Mouse (Mus musculus) midbrain, embryonic 15.5 days (tissue): ENCODE measurements at regions not wholly inside any gene's neighbourhood (a gene's known extent, or its start where the extent isn't known, plus 50 kb on each side); places are given as distances from the start of the nearest gene placed in this dataset.
"Not testable (repeated sequence)": the region's sequence is repeated elsewhere in the genome, so short reads cannot be mapped to it uniquely, and the experiment has no call there.

Experiments
- ATAC-seq: fragments of 200-750 bp; cut with Nextera tagmentation; replicated peaks from 2 replicates; pipeline ENCODE4 v1.8.0; 2017; ENCODE audit warnings: moderate TSS enrichment
- H3K27ac ChIP-seq: fragments of 300-500 bp; sonication (generic); 2 replicates; pipeline ENCODE4 v1.5.1; 2015; ENCODE audit warnings: mild to moderate bottlenecking, inconsistent platforms
- H3K27me3 ChIP-seq: fragments of 300-500 bp; sonication (generic); replicated peaks from 2 replicates; pipeline ENCODE4 v1.6.1; 2015; ENCODE audit warnings: inconsistent platforms
- H3K36me3 ChIP-seq: fragments of 300-500 bp; sonication (generic); replicated peaks from 2 replicates; pipeline ENCODE4 v1.6.1; 2015; ENCODE audit warnings: inconsistent platforms
- H3K4me1 ChIP-seq: fragments of 300-500 bp; sonication (generic); 2 replicates; pipeline ENCODE4 v1.6.1; 2015; ENCODE audit warnings: inconsistent platforms
- H3K4me2 ChIP-seq: fragments of 300-500 bp; sonication (generic); 2 replicates; pipeline ENCODE4 v1.6.1; 2015; ENCODE audit warnings: inconsistent platforms, mild to moderate bottlenecking, moderate library complexity
- H3K4me3 ChIP-seq: fragments of 300-500 bp; sonication (generic); 2 replicates; pipeline ENCODE4 v1.5.1; 2015; ENCODE audit warnings: mild to moderate bottlenecking, inconsistent platforms
- H3K9ac ChIP-seq: fragments of 300-500 bp; sonication (generic); 2 replicates; pipeline ENCODE4 v1.6.1; 2015; ENCODE audit warnings: mild to moderate bottlenecking, inconsistent platforms
- H3K9me3 ChIP-seq: fragments of 300-500 bp; sonication (generic); 2 replicates; pipeline ENCODE4 v1.6.1; 2016; ENCODE audit warnings: inconsistent platforms
- WGBS: fragments of 180-500 bp; shearing (Covaris S2); methylation state at CpG from one replicate; pipeline ENCODE4 v1.1.7; 2015; ENCODE audit warnings: mixed read lengths; 5-methylcytosine and 5-hydroxymethylcytosine counted together

GRCm38 (mm10) chr14:86294606-86295005 lies 846.4 kb downstream of the Diaph3 start:
- not testable (repeated sequence) for ATAC-seq, H3K27me3 ChIP-seq, H3K4me3 ChIP-seq, H3K27ac ChIP-seq, H3K4me2 ChIP-seq, H3K36me3 ChIP-seq, H3K4me1 ChIP-seq, H3K9ac ChIP-seq, H3K9me3 ChIP-seq
- 91% methylated on average over 5 of the region's 5 CpGs for WGBS

- Histone ChIP-seq H3K9me3 (no peaks in the 10 kb centered on the region), H3K27me3 (no peaks in the 10 kb centered on the region), H3K4me3 (no peak overlapping the region), H3K4me1 (no peaks in the 10 kb centered on the region), H3K9ac (no peak overlapping the region), H3K27ac (no peak overlapping the region), H3K36me3 (no peaks in the 10 kb centered on the region), H3K4me2 (no peak overlapping the region)
- WGBS, result 88% methylated on average over 1 of the region's 1 CpGs
- ATAC-seq, result no peak
These were observed 847.2 kb downstream of the Diaph3 start for GRCm38 (mm10) chr14:86293804-86294203.

GRCm38 (mm10) chr14:86293371-86293770 lies 847.7 kb downstream of the Diaph3 start:
- Histone ChIP-seq H3K4me1 (no peaks in the 10 kb centered on the region), H3K36me3 (no peaks in the 10 kb centered on the region), H3K4me2 (no peak overlapping the region), H3K27me3 (no peaks in the 10 kb centered on the region), H3K27ac (no peak overlapping the region), H3K9me3 (no peaks in the 10 kb centered on the region), H3K4me3 (no peak overlapping the region), H3K9ac (no peak overlapping the region)
- WGBS, result 67% methylated on average over 3 of the region's 3 CpGs
- ATAC-seq, result no peak

GRCm38 (mm10) chr14:86290556-86290955 lies 850.5 kb downstream of the Diaph3 start:
- Histone ChIP-seq H3K9ac (no peak overlapping the region), H3K4me3 (no peak overlapping the region), H3K9me3 (no peaks in the 10 kb centered on the region), H3K4me1 (no peaks in the 10 kb centered on the region), H3K4me2 (no peak overlapping the region), H3K27ac (no peak overlapping the region), H3K36me3 (no peaks in the 10 kb centered on the region), H3K27me3 (no peaks in the 10 kb centered on the region)
- no peak for ATAC-seq
- 91% methylated on average over 3 of the region's 3 CpGs for WGBS

DNA sequence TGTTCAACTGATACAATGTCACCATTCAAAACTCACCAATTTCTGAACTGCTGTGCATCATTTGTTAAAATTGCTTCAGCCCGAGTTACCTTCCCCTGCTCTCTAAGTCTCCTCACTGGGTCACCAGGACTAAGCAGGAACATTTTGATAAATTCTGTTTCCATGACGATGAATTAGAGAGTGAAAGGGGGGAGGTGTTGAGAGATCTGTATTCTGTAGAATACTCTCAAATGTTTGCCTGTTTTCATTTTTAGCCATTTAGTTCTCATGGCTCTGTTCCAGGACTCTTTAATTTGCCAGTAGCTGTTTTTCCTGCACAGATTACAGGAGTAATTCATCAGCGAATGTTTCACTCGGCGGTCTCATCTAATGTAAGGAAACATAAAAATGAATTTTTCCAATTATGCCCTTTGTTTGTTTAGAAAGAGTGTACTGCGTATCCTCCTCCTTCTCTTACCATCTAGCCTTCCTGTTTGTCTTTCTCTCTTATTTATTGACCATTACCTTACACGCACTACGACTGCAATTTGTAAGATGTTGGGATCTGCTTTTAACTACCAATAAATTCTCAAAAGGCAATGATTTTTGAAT lies 879.3 kb downstream of the Diaph3 start:
- peaks cover 13% of the 10 kb centered on the region; the same call in 1 of the 2 replicates for H3K4me1 ChIP-seq
- peak; percentile 92 for ATAC-seq
- peak overlapping the region; percentile 14; the same call in 1 of the 2 replicates for H3K4me2 ChIP-seq
- H3K9ac ChIP-seq, result no peak overlapping the region
- H3K4me3 ChIP-seq, result no peak overlapping the region
- WGBS, result 54% methylated on average over 8 of the region's 8 CpGs
- H3K27me3 ChIP-seq, result no peaks in the 10 kb centered on the region
- H3K9me3 ChIP-seq, result no peaks in the 10 kb centered on the region
- H3K27ac ChIP-seq, result peak overlapping the region; percentile 56
- H3K36me3 ChIP-seq, result no peaks in the 10 kb centered on the region

DNA sequence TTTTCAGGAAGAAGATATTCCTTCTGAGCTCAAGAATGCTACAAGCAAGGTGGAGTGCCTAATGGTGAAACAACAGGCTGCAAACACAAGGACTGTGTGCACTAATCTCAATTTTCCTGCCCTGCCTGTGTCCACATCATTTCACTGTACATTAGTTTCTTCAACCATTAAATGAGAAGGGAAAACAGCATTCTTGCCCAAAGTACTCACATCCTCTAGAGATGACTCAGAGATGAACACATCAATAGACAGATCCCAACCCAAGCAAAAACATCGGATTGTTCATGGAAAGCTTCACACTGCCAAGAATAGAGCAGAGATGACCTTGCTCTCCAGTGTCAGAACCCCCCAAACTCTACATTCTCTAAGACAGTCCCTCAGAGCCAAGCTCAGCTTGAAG lies 886.8 kb downstream of the Diaph3 start:
- no peak overlapping the region for H3K9ac ChIP-seq
- no peak overlapping the region for H3K4me2 ChIP-seq
- no peaks in the 10 kb centered on the region for H3K36me3 ChIP-seq
- 44% methylated on average over 1 of the region's 1 CpGs for WGBS
- no peak overlapping the region for H3K4me3 ChIP-seq
- H3K4me1 ChIP-seq, result no peaks in the 10 kb centered on the region
- no peak overlapping the region for H3K27ac ChIP-seq
- no peaks in the 10 kb centered on the region for H3K9me3 ChIP-seq
- no peaks in the 10 kb centered on the region for H3K27me3 ChIP-seq
- ATAC-seq, result no peak

DNA sequence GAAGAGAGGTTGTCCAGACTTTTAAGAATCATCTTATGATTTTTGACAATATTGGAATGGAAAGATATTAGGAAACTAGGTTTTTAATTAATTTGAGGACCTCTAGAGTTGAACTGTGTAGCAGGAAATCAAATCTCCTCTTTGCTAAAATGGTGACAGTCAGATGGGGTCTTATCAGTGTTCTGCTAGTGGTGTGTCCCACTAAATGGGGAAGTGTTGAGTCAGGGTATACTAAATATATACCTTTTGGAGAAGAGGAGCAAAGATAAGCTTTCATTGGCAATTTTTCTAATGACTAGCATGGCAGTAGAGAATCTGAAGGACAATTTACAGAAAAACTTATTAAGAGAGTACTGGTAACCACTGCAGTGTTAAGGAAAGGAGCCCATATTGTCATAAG lies 889.4 kb downstream of the Diaph3 start:
- H3K9me3 ChIP-seq, result no peaks in the 10 kb centered on the region
- no peaks in the 10 kb centered on the region for H3K27me3 ChIP-seq
- no peaks in the 10 kb centered on the region for H3K36me3 ChIP-seq
- no peaks in the 10 kb centered on the region for H3K4me1 ChIP-seq
- H3K4me3 ChIP-seq, result no peak overlapping the region
- H3K9ac ChIP-seq, result no peak overlapping the region
- no peak for ATAC-seq
- H3K27ac ChIP-seq, result no peak overlapping the region
- no peak overlapping the region for H3K4me2 ChIP-seq

DNA sequence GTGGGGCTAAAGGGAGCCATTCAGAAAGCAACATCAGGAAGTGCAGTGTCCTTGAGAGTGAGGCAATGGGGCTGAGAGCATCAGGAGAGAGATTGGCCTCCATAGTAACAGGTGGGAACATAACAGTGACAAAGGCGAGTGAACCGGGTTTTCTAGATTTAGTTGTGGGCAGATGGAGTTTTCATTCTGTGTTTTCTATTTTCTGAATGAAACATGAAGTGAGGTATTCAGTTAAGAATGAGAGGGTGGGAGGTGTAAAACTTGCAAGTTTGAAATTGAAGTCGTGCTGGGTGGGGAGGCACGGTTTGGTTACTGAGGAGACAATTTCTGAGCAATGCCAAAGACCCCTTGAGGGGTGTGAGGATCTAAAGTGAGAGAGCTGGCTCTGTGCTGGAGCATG lies 893.3 kb downstream of the Diaph3 start:
- Histone ChIP-seq H3K4me2 (no peak overlapping the region), H3K4me1 (no peaks in the 10 kb centered on the region), H3K9me3 (no peaks in the 10 kb centered on the region), H3K9ac (no peak overlapping the region), H3K36me3 (no peaks in the 10 kb centered on the region), H3K27ac (no peak overlapping the region), H3K4me3 (no peak overlapping the region), H3K27me3 (no peaks in the 10 kb centered on the region)
- WGBS, result 93% methylated on average over 4 of the region's 4 CpGs
- ATAC-seq, result no peak

- Histone ChIP-seq H3K9ac (no peak overlapping the region), H3K4me1 (no peaks in the 10 kb centered on the region)
- ATAC-seq, result no peak
These were observed 894.3 kb downstream of the Diaph3 start for GRCm38 (mm10) chr14:86246770-86247169.

GRCm38 (mm10) chr14:86243662-86244061 lies 897.4 kb downstream of the Diaph3 start:
- WGBS, result 85% methylated on average over 1 of the region's 1 CpGs

More at GRCm38 (mm10) chr14:86246770-86247169, 894.3 kb downstream of the Diaph3 start:
- Histone ChIP-seq H3K27me3 (no peaks in the 10 kb centered on the region), H3K4me2 (no peak overlapping the region), H3K27ac (no peak overlapping the region), H3K9me3 (no peaks in the 10 kb centered on the region), H3K36me3 (no peaks in the 10 kb centered on the region), H3K4me3 (no peak overlapping the region)
- 89% methylated on average over 8 of the region's 8 CpGs for WGBS

GRCm38 (mm10) chr14:86242836-86243235 lies 898.2 kb downstream of the Diaph3 start:
- H3K9ac ChIP-seq, result no peak overlapping the region
- H3K36me3 ChIP-seq, result no peaks in the 10 kb centered on the region
- 75% methylated on average over 1 of the region's 1 CpGs for WGBS
- H3K4me2 ChIP-seq, result no peak overlapping the region
- no peak for ATAC-seq
- H3K4me3 ChIP-seq, result no peak overlapping the region
- H3K9me3 ChIP-seq, result no peaks in the 10 kb centered on the region
- H3K27ac ChIP-seq, result no peak overlapping the region
- no peaks in the 10 kb centered on the region; the same call in 1 of the 2 replicates for H3K4me1 ChIP-seq
- no peaks in the 10 kb centered on the region for H3K27me3 ChIP-seq

More at GRCm38 (mm10) chr14:86243662-86244061, 897.4 kb downstream of the Diaph3 start:
- Histone ChIP-seq H3K9ac (no peak overlapping the region), H3K36me3 (no peaks in the 10 kb centered on the region), H3K4me3 (no peak overlapping the region), H3K4me1 (no peaks in the 10 kb centered on the region; the same call in 1 of the 2 replicates), H3K27ac (no peak overlapping the region), H3K9me3 (no peaks in the 10 kb centered on the region), H3K27me3 (no peaks in the 10 kb centered on the region), H3K4me2 (no peak overlapping the region)
- no peak for ATAC-seq

DNA sequence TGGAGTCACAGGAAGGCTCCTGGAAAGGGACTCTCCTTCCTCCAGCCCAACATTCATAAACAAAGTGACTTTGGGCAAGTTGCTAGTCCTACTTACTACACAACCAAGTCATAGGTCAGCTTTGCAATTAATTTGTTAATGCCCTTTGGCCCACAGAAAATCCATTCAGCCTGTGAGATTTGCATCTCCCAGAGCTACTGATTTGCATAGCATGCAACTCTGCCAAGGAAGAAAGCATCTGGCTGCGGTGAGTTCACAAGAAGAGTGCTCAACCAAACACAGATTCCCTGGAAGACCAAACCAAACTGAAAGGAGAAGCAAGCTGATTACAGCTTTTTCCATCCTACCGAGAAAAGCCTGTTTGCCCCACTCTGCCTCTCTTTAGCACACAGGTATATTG lies 901.9 kb downstream of the Diaph3 start:
- H3K4me1 ChIP-seq, result no peaks in the 10 kb centered on the region; the same call in 1 of the 2 replicates
- H3K27ac ChIP-seq, result 0 out of 2 replicates have a peak overlapping the region, but pooled peaks have one; percentile 17
- 22% methylated on average over 2 of the region's 2 CpGs for WGBS
- ATAC-seq, result no peak
- no peak overlapping the region for H3K9ac ChIP-seq
- no peak overlapping the region for H3K4me2 ChIP-seq
- H3K9me3 ChIP-seq, result no peaks in the 10 kb centered on the region
- H3K36me3 ChIP-seq, result no peaks in the 10 kb centered on the region
- H3K4me3 ChIP-seq, result no peak overlapping the region
- no peaks in the 10 kb centered on the region for H3K27me3 ChIP-seq

- Histone ChIP-seq H3K36me3 (no peaks in the 10 kb centered on the region), H3K4me3 (no peak overlapping the region), H3K9ac (no peak overlapping the region), H3K4me1 (no peaks in the 10 kb centered on the region), H3K4me2 (no peak overlapping the region), H3K27me3 (no peaks in the 10 kb centered on the region), H3K9me3 (no peaks in the 10 kb centered on the region), H3K27ac (no peak overlapping the region)
- ATAC-seq, result no peak
- WGBS, result 92% methylated on average over 1 of the region's 1 CpGs
These were observed 907.7 kb downstream of the Diaph3 start for GRCm38 (mm10) chr14:86233305-86233704.
